Mouse (Mus musculus) adrenal gland, postnatal 4 days (tissue): Measurements from ENCODE around the gene Elmo1. TPM values are rescaled to one million over a fixed set of nuclear protein-coding genes. Genes with fewer than 3 reads are reported as not detected.
"Not testable (repeated sequence)": the region's sequence is repeated elsewhere in the genome, so short reads cannot be mapped to it uniquely, and the experiment has no call there.

Experiments
- DNase-seq, 2 experiments: peaks; one replicate each; pipeline ENCODE4 v3.0.0; 2021 to 2022; ENCODE audit warnings: low spot score in 2 of 2, mixed read lengths in 2 of 2
- total RNA-seq, 2 experiments: library from RNA; stranded (reverse); gene quantifications; 2 replicates each; pipeline ENCODE4 v1.2.3; 2021

Elmo1 gene
- total RNA-seq, 2 experiments from 2014 or later, result 26.2 to 28.2 TPM

DNA sequence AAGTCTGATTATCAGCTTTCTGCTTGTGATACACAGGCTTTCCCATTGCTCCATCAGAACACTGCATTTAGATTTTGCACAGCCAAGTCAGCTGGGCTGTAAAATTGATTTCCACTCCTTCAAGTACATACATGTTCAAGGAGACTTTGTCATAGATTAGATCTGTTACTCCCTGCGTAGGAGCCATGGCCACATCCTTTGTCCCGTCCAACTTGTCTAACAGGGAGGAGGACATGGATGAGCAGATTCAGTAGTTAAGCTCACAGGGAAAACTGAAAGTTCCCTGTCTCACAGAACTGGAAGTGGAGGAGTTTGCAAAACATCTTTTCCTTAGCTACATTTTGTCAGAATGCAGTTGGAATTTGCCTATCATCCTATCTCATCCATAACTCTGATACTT, 484.8 kb downstream of the Elmo1 start:
- no peak for DNase-seq

DNA sequence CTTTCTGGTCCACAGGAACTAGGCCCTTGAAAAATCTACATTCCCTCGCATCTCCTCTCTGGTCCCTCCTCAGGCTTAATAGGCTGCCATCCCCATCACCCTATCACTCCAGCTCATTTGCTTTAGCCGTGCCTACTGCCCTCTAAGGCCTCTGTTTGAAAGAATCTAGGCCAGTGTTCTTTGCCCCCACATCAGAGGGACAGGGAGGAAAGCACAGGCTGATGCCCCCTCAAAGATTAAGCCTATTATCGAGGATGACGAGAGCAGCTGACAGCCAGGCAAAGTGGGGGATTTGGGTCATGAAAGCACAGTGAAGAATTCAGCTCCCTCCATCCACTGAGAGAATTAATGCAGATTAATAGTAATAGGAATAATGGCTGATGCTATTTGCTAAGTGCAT, 495.5 kb downstream of the Elmo1 start:
- DNase-seq, result no peak

DNA sequence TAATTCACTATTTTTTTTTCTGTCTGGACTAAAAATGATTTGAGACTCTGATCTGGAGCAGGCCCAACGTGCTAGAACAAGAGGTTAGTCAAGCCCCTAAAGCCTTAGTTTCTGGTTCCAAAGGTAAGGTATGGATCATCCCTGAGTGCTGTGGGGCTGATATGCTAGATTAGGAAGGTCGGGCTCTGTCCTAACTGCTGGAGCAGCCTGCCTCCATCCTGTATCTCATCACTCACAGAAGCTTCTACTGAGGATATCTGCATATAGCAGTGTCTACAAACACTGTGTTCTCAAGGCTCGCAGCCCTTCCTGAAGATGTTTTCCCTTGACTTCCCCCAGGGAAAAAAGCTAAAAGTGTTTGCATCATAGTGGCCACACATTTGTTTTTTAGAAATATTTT, 496.1 kb downstream of the Elmo1 start:
- no peak for DNase-seq

DNA sequence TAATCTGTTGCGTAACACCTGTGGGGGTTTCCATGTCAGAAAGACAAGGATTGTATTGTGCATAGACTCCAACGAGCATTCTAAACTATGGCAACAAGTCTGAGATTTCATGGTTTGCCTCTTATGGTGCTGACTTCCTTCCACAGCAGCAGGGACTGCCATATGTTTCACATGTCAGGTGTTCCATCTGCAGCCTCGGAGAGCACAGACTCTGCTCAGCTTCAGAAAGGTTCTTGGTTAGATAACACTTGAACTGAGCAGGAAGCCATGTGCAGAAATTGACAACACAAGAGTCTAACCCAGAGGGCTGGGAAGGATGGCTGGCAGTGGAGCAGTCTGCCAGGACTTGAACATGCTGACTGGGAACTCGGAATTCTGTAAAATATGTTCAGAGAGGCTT, 500.6 kb downstream of the Elmo1 start:
- no peak for DNase-seq

DNA sequence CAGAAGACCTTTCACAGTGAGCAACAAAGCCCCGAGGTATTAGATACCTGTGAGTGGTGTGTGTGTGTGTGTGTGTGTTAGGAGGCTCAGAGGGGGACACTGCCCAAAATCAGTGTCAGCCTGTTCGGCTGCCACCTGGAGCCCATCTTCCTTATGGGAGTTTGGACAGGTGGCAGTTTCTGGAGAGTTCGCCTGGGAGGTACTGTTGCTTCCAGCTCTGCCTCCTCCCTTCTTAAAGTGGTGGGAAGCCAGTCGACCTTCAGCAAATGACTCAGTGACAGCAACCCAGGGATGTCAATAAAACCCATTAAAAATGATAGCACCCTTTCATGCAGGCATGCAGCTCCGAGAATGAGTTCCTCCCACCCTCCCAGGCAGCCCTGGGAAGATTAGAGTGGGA, 506.9 kb downstream of the Elmo1 start:
- DNase-seq, result no peak

DNA sequence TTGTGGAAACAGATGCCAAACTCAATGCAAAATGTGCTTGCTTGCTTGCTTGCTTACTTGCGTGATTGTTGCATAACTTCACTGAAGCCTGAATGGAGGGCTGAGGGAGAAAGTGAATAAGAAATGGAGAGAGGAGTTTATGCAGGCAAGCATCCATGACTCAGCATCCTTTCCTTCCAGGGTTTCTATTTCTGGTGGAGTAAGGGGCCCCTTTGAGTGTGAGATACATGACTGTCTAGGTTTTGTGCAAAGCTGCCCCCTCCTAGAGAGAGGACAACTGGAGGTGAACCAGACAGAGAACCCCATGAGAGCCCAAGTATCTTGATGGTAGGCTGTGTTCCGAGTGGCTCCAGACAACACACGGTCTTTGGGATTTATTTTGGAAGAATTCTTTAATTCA, 508.2 kb downstream of the Elmo1 start:
- no peak for DNase-seq

DNA sequence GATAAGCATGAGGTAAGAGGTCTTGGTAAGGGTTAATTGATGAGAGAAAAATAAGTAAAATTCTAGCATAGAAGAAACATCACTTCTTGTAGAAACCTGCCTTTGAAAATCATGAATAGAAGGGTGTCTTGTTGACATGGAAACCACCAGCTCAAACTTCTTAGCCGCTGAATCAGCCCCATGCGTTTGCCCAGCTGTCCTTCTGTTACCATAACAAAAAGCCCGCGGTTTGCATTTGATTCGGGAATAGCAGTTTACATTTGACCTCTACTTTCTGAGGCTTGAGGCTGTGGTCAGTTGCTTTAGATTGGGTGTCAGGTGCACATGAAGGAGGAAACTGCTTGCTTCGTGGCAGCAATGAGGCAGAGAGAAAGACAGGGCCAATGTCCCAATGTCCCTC, 509.9 kb downstream of the Elmo1 start:
- DNase-seq, result no peak

DNA sequence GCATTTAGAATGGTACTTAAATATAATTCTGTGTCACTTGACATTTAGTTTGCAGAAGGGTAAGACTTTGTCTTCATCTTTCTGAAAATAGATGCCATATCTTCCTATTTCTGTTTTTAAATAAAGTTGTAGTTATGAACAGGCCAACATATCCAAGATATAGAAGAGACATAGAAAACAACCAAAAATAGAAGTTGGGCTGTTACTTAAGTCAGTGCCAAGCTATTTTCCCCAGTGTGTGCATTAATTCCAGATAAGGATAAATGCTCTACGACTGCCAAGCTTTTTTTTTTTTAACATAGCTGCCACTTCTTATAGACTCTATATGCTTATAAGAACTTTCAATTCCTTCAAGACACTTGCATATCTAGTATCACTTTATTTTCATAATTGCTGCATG, 511.0 kb downstream of the Elmo1 start:
- no peak for DNase-seq

DNA sequence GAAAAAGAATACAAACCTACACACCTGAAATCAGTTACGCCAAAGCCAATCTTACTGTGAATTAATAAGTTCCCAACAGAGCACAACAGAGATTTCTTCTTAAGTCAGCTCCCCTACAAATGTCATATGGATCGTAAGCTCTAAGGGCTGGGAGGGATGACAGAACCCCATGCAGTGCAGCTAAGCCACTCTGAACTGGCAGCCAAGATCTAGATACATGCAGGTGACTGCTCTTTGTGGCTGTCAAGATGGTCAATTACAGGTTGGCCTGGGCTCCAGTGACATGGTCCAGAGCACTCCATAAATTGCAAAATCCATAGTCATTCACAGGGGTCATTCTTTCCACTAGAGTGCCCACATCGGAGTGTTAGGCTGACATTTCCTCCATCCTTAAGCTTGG, 516.5 kb downstream of the Elmo1 start:
- no peak for DNase-seq

DNA sequence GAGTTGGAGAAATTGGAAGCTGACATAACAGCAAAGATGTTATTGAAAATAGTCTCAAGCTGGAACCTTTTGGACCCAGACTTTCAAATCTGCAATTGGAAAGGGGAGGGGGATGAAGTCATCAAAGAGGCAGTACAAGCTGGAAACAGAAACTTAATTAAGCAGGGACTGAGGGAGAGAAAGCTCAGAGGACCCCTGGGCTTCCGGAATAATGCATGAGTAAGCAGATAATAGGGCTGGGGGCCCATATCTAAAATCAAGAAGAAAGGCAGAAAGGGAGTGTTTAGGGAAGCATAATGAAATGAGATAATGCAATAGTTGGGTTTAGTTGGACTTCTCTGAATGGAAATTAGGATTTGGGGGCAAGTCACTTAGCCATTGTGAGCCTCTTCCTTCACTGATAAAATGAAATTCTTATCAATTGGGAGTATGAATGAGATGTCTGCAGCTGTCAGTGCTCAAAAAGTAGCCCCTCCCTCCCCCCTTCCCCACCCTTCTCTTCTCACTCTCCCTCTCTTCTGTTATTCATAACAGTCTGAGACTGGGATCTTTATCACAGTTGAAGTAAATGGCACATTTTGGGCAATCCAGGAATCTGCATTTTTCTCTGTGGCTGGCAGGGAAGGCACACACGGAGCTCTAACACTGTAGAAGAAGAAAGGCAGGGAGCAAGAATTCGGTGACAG, 518.8 kb downstream of the Elmo1 start:
- DNase-seq, result no peak

DNA sequence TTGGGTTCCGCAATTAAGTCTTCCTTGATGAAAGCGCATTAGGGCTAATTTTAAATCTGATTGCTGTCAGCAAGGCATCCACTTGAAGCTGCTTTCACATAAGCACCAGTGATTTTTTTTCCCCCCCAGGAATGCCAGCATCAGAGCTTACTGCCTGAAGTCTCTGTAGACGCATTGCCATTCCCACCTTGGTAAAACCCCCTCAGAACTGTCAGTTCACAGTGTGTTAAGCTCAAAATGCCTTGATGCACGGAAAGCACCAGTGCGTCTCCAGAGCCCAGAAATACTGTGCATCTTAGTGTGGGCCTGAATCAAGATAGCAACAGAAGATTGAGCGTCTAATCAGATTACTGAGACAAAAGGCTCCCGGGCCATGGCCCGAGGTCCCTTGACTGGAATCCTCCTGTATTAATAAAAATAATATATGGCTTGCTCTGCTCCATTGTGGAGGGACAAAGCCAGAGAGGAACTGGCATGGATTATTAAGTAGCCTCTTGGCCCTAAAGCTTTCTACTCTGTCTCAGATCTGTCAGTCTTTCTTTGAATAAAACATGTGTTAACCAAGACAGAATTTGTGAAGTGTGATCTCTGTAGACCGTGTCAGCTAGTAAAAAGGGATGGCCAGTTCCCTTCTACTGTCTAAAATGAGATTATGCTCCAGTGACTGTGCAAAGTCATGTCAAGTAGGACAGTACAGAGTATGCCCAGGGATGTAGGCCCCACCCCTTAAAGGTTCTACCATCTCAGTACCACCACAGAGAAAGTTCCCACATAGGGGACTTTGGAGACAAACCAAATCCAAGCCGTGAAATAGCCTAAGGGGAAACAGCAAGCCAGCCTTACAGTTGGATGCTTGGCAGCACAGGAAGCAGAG, 525.4 kb downstream of the Elmo1 start:
- DNase-seq, result no peak

DNA sequence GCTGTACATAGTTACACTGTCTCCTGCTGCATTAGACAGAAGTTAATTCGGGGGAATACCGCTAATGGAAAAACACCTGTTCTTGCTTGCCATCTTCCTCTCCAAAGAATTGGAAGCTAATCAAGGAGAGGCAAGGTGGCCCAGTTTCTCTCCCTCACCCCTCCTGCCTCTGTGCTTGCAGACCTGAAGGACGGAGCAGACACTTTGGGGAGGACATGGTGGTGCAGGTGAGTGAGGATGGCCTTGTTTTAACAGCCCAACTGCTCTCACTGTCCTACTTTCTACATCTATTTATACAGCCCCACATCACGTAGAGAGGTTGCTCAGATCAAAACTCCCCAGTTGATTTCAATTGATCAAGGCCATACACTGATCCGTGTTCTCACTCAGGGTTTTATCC, 529.5 kb downstream of the Elmo1 start:
- no peak for DNase-seq

DNA sequence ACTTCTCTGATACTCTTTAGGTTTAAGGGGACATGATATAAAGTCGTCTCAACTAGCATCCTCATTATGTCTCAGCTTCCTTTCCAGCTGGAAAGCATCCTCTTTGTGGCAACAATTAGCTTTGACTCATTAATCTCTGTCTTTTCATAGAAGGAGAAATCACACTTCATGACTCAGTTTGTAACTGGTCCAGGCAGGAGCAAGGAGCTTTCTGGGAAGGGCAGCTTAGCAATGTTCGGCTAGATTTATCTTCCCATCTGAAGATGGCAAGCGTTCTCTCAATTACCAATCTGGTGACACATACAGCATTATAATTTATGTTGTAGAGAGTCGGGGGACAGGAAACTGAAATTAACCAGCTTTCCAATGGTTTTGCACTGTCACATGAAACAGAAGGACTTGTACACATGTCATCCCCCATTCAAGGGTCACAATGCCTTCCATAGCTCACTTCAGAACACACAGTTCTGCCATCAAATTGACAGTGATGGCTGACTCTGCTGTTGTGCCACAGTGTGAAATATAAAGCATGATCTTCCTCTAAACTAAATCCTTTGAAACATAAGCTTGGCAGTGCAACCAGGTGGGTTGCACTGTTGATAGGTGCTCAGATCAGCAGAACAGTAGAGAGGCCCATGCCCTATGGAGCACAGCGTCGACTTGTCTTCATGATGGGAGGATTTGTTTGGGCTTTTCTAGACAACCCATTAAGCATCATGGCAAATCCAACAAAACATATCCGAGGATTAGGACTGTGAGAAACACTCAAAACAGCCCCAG, 532.9 kb downstream of the Elmo1 start:
- DNase-seq, result no peak

DNA sequence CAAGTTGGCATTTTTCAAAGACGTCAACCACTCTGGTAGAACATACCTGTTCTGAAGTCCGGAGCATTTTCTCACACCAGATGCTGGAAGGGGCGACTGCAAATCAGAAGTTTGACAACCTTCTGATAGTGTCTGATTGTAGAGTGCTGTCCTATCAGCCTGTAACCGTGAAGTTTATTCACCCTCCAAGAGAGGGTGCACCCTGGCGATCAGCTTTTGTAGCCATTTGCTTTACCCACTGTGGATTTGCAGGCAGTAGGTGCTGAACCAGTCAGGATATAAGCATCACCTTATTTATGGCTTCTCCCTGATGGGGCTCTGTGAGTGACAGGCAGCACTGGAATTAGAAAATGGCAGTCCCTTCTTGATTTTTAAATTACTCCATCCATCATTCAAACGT, 537.4 kb downstream of the Elmo1 start:
- no peak for DNase-seq

DNA sequence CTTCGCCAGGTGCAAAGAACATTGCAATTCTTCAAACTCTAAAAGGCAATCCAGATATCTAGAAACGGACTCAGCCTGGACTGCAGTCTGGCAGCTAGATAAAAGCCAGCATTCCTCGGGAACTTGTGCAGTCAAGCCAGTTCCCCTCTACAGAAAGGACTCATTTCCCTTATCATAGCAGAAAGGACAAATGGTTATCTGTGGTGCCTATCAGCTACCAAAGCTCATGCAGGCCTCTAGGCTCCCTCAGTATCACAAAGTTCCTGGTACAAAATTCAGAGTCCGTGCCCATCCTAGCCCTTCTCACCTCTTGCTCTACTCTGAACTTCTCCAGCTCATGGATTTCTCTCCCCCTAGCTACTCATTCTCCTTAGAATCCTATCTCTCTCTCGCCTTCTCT, 542.1 kb downstream of the Elmo1 start:
- DNase-seq, result no peak

DNA sequence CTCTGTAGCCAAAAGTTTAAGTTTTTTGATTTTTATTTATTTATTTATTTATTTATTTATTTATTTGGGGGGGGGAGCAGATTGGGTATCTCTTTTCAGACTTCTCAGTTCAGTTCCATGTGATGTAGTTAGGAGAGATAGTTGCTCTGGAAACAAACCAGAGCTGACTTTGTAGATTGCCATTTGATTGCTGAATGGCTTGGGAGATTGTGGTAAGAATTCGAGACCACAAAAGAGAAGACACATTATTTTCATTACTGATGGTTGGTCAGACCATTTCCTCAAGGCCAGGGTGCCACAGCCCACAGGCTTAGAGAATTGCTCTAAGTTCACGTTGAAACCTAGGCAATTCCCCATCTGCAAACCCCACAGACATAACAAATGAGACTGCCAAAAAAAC, 544.3 kb downstream of the Elmo1 start:
- DNase-seq, result not testable (repeated sequence)

DNA sequence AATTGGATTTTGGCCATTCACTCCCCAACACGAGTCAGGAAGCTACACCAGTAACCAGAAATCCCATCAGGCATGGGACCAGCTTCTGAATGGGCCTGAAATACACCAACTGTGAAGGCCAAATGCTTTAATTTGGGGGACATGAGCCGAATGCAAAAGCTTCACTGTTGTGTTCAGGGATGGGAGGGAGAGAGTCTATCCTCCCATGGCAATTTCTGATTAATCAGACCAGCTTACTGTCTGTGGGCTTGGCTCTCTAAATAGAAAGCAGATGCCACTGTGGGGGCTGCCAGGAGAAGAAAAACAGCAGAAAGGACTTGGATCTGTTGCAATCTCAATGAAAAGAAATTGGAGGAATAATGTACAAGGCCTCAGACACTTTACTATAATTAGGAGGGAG, 545.2 kb downstream of the Elmo1 start:
- DNase-seq, result no peak
